Mouse (Mus musculus) heart, postnatal 14 days (tissue): ENCODE results near the gene Rd3l. TPM values are rescaled to one million over a fixed set of nuclear protein-coding genes. Genes with fewer than 3 reads are reported as not detected.
"Not testable (repeated sequence)": the region's sequence is repeated elsewhere in the genome, so short reads cannot be mapped to it uniquely, and the experiment has no call there.

Experiments used
- DNase-seq, 2 experiments: peaks; one replicate each; pipeline ENCODE4 v3.0.0; 2021 to 2022
- intact Hi-C: fragments of 180-260 bp; cut with DNase I; formaldehyde crosslinking; loops from one replicate; pipeline ENCODE4 v1.15.1; 2025
- total RNA-seq, 2 experiments: library from RNA; stranded (reverse); gene quantifications; 2 replicates each; pipeline ENCODE4 v1.2.3; 2021

Gene Rd3l
- total RNA-seq, 2 experiments from 2014 or later: 0.34 TPM; not detected in 1

- intact Hi-C loops: no loop called here
- no peak for DNase-seq
Observed at GRCm38 (mm10) chr12:111970085-111970484, 11.0 kb downstream of the Rd3l start.

- peak; percentile 99 to 100 for DNase-seq
- intact Hi-C loops: no loop called here
Observed at GRCm38 (mm10) chr12:111966683-111967173, 14.4 kb downstream of the Rd3l start, which contains the start of gene Atp5mpl. TSS of gene Atp5mpl (minus strand) at chr12:111966977.

GRCm38 (mm10) chr12:111963339-111963738 lies 17.8 kb downstream of the Rd3l start:
- no peak for DNase-seq
- intact Hi-C loops: no loop called here

DNA sequence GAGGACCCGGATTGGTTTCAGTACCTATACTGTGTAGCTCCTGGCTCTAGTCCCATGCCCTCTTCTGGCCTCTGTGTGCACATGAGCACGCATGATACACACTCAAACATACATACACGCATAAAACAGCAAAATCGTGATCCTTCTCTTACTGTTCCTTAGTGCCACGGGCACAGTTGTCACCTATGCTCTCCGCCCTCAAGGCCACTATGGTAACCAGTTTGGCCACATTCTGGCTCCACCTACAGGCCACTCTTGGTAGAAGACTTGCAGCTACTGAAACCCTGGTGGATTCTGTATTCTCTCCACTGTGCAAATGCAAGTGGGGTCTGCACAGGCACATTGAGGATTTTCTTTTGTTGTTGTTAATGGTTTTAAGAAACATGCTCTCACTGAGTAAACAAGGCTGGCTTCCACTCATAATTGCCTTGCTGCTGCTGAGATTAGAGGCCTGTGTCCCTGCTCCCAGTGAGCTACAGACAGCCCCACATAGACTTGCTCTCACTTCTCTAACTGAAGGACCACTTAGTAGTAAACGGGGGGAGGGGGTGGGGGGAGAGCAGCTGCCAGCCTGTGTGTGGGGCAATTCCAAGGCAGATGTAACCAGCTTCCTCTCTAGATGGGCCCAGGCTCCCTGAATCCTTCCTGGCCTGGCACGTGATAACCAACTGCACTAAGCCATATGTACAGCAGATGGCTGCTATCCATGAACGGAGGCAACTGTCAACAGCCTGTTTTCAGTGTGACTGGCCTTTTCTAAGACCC lies 22.8 kb downstream of the Rd3l start:
- intact Hi-C loops: loop anchor here (5.0 kb wide), 1 partner anchor 291 kb away; no protein-coding TSS in a partner anchor
- peak; percentile 73 to 86 for DNase-seq

DNA sequence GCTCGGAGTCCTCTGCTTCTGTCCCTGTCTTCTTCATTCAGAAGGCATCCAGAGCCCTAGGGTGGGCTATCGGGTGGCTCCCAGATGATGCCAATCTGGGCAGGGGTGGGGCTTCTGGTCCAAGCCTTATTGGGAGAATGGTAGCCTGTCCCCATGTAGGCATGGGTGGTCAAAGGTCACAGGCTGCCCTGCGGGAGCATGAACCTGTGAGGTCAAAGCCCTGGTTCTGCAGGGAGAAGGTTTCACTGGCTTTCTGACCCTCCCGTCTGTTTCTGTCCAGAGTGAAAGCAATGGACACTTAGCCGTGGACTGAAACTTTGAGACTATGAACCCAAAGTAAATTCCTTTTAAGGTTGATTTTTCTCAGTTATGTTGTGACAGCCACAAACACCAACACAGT lies 24.9 kb downstream of the Rd3l start:
- intact Hi-C loops: loop anchor here (5.0 kb wide), 1 partner anchor 289 kb away; no protein-coding TSS in a partner anchor
- DNase-seq: no peak

- intact Hi-C loops: no loop called here
- DNase-seq: no peak
Observed at GRCm38 (mm10) chr12:111951701-111952100, 29.4 kb downstream of the Rd3l start.

- no peak for DNase-seq
- intact Hi-C loops: no loop called here
Observed at GRCm38 (mm10) chr12:111950486-111950885, 30.6 kb downstream of the Rd3l start.

- intact Hi-C loops: loop anchor here (1.0 to 5.0 kb wide), 3 partner anchors 68 to 224 kb away; no protein-coding TSS in a partner anchor
- DNase-seq: peak; percentile 63 to 70
Observed at GRCm38 (mm10) chr12:111946716-111947115, 34.4 kb downstream of the Rd3l start.

DNA sequence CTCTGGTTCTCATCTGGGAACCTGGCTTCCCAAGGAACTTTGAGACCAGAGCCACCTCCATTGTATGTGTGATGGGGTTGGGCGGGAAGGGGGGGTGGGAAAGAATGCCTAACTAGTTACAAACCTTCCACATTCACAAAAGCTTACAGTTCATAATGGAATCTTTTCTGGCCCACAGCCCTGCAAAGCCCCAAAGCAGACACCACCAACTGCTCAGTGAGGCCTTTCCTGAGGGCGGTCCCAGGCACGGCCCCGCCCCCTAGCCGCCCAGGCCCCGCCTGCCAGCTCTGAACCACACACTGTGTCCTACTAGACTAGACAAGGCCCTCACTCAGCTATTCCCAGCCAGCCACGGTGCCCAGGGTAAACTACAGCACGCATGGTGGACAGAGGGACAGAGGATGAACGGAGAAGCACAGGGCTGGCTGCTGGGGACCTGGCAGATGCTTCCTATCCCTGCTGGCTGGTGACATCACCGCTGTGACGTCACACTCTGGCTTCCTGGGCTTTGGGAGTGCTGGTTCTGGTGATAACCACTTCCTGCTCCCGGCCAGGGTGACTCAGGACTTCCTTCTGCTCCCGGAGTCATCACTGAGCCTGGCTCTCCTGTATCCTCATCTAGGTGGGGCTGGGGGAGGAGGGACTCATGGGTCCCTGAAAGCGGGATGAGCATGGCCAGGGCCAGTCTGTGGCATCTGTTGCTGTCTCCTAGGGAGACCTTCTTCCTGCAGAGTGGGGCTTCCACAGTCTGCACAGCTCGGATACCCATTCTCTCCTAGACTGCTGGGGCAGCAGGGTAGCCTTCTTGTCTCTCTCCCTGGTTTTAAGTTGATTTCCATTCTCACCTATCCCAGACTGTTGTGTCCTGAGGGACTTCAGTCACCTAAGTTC lies 35.1 kb downstream of the Rd3l start:
- intact Hi-C loops: loop anchor here (1.0 to 5.0 kb wide), 4 partner anchors 37 to 224 kb away; partner anchors contain the start of gene Ppp1r13b
- not testable (repeated sequence) for DNase-seq

DNA sequence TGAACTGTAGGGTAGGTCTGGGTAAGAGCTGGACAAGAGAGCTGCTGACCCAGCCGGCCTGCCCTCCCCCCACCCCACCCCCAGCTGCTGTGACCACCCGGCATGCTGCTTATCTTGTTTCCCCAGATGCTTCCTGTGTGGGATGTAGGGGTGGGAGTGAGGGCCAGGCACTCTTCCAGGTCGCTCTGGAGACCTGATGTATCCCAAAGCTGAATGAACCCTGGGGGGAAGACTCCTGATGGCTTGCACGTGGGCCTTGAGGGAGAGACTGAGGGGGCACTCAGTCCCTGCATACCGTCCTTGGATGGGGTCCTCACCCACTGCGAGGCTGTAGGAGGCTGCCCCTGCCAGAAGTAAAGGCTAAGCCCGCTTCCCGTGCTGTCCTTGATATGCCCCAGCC lies 36.0 kb downstream of the Rd3l start:
- peak; percentile 72 to 76 for DNase-seq
- intact Hi-C loops: loop anchor here (2.0 to 5.0 kb wide), 3 partner anchors 36 to 223 kb away; partner anchors contain the start of gene Ppp1r13b

- intact Hi-C loops: loop anchor here (2.0 kb wide), 1 partner anchor 36 kb away; the partner anchor contains the start of gene Ppp1r13b
Observed at GRCm38 (mm10) chr12:111944065-111944987, 36.8 kb downstream of the Rd3l start.

GRCm38 (mm10) chr12:111943421-111944064 lies 37.6 kb downstream of the Rd3l start:
- intact Hi-C loops: loop anchor here (2.0 kb wide), 1 partner anchor 35 kb away; the partner anchor contains the start of gene Ppp1r13b
- DNase-seq: no peak

More at GRCm38 (mm10) chr12:111944065-111944987, 36.8 kb downstream of the Rd3l start:
- not testable (repeated sequence) for DNase-seq

GRCm38 (mm10) chr12:111938623-111939177 lies 42.4 kb downstream of the Rd3l start:
- intact Hi-C loops: no loop called here
- no peak for DNase-seq

GRCm38 (mm10) chr12:111936706-111937550 lies 44.2 kb downstream of the Rd3l start:
- peak; percentile 61 to 71 for DNase-seq
- intact Hi-C loops: no loop called here

DNA sequence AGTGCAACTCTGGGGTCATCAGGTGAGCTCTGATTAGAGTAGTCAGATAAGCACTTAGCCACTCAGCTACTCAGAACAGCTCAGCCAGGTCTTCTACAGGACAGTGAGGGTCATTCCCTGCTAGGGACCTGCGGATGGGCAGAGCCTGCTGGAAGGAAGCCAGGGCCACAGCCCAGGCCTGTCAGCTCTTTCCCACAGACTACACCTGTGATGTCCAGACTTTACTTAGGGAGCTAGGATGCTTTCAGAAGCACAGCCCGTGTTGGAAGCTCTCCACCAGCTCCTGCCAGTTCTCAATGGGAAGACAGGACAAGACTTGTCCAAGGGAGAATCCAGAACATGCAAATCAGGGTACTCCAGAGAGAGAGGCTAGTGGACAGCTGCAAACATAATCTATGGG lies 47.1 kb downstream of the Rd3l start:
- no peak for DNase-seq
- intact Hi-C loops: no loop called here

DNA sequence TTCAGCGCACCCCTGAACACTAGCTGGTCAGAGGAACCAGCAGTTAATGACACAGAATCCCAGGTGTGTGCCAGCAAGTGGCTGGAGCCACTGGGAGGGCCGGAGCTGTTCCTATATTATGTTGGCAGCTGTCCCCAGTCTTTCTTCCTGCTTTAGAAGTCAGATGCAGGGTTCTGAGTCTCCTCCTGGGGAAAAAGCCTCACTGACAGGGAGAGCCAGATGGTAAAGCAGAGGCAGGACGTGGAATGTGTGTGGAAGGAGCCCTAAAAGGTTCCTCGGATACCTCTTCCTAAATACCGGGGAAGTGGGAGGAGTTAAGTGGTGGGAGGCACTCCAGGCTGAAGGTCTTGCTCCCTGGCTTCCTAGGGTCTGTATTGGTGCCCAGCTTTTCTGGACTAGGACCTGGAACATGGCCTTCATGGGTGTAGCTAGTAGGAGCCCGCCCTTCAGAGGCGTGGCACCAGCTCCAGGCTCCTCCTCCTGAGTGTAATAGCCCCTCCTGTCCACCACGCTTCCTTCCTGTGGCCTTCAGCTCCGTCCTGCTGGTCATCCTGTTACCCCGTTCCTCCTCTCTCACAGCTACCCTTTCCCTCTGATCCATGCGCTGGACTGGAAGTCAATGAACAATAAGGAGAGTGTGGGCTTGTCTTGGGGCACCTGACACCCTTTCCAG lies 47.9 kb downstream of the Rd3l start:
- peak in 1 of 2 experiments; percentile 56 for DNase-seq
- intact Hi-C loops: no loop called here

DNA sequence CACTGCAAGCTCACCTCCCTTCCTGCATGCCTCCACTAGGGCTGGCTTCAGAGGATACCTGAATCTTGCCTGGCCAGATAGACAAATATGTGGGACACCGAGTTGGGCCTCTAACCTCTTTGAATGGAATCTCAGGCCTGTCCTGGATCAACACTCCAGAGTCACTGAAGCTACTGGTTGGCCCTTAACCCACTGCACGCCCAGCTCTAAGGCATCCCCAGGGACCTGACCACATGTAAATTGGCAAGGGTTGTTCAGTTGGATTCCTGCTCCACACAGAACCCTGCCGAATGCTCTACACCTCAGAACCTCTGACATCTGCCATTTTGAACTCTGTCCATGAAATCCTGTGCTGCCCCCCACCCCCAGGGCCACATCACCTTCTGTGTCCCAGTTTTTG lies 48.6 kb downstream of the Rd3l start:
- no peak for DNase-seq
- intact Hi-C loops: no loop called here
